Mouse (Mus musculus): ENCODE data around the gene Mrpl45. TPM values are rescaled to one million over a fixed set of nuclear protein-coding genes. Genes with fewer than 3 reads are reported as not detected.
A peak's percentile ranks its signal among the peaks of the same experiment; 100 is the strongest.

The Mrpl45 gene
- total and polyA plus RNA-seq, 3 experiments = 13.1 to 77.5 (median 46.3) TPM

DNA sequence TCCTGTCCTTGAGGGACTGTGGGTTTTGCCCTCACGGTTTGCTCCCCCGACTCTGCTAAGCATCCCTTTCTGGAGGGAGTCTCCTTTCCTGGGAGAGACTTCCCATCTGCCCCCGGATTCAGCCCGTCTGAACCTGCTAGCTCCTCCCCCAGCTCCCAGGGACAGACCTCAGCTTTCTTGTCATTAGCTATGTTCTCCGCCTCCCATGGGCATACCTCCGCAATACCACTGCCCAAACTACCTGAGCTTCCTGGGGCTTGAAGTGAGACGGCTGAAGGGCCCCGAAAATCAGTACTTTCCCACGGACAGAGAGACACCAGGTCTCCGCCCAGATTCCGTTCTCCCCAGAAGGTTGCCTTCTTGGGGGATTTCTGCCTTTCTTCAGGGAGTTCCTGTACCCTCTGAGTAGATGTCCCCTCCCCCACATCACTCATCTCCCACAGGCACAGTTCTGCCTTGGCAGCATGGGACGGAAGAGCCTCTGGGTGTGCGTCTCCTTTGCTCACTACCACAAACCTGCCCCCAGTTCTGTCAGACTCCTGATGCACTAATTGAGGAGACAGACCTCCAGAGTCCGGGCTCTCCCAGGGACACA is 21.3 kb downstream of the Mrpl45 start:
- H3K27me3 ChIP-seq (ENCODE audit: insufficient read depth, low read length) = peaks cover 58% of the 10 kb centered on the region
- no peak for ATAC-seq (ENCODE audit: extremely low read depth, insufficient number of reproducible peaks, low FRiP score, poor library complexity, severe bottlenecking)
- TF ChIP-seq GATA1 (IDR thresholded peaks at IDR 0.05; ENCODE audit: borderline replicate concordance, low read length) (no peak), TAL1 (conservative IDR thresholded peaks at IDR 0.05; ENCODE audit: low read depth, low read length) (no peak), GATA2 (IDR thresholded peaks at IDR 0.05; ENCODE audit: borderline replicate concordance, low read depth, low read length) (no peak), POLR2AphosphoS5 (IDR thresholded peaks at IDR 0.05; ENCODE audit: insufficient replicate concordance, low read depth, low read length) (no peak), CTCF (IDR thresholded peaks at IDR 0.05; ENCODE audit: low read depth, low read length) (no peak)
- H3K36me3 ChIP-seq (replicated peaks) = peaks cover 11% of the 10 kb centered on the region
- H3K9me3 ChIP-seq (replicated peaks) = no peaks in the 10 kb centered on the region
- no peak for DNase-seq (ENCODE audit: low spot score)
- peaks cover 10% of the 10 kb centered on the region for H3K4me1 ChIP-seq (ENCODE audit: insufficient read depth, low read depth, low read length)
- no peak overlapping the region for H3K4me3 ChIP-seq (ENCODE audit: low read depth, low read length)

- DNase-seq (ENCODE audit: low spot score) = no peak
- peaks cover 7% of the 10 kb centered on the region for H3K36me3 ChIP-seq (replicated peaks)
- no peak for ATAC-seq (ENCODE audit: extremely low read depth, insufficient number of reproducible peaks, low FRiP score, poor library complexity, severe bottlenecking)
- TF ChIP-seq GATA1 (IDR thresholded peaks at IDR 0.05; ENCODE audit: borderline replicate concordance, low read length) (no peak), GATA2 (IDR thresholded peaks at IDR 0.05; ENCODE audit: borderline replicate concordance, low read depth, low read length) (no peak), CTCF (IDR thresholded peaks at IDR 0.05; ENCODE audit: low read depth, low read length) (no peak), POLR2AphosphoS5 (IDR thresholded peaks at IDR 0.05; ENCODE audit: insufficient replicate concordance, low read depth, low read length) (no peak), TAL1 (conservative IDR thresholded peaks at IDR 0.05; ENCODE audit: low read depth, low read length) (no peak)
- H3K9me3 ChIP-seq (replicated peaks) = no peaks in the 10 kb centered on the region
- H3K4me1 ChIP-seq (ENCODE audit: insufficient read depth, low read depth, low read length) = peaks cover 9% of the 10 kb centered on the region
- no peak overlapping the region for H3K4me3 ChIP-seq (ENCODE audit: low read depth, low read length)
- H3K27me3 ChIP-seq (ENCODE audit: insufficient read depth, low read length) = peaks cover 60% of the 10 kb centered on the region
Observed at GRCm38 (mm10) chr11:97337363-97337762, 21.8 kb downstream of the Mrpl45 start.

GRCm38 (mm10) chr11:97338302-97338976 is 22.9 kb downstream of the Mrpl45 start:
- no peak for TF ChIP-seq TAL1 (conservative IDR thresholded peaks at IDR 0.05; ENCODE audit: low read depth, low read length)
- no peak for TF ChIP-seq GATA1 (IDR thresholded peaks at IDR 0.05; ENCODE audit: borderline replicate concordance, low read length)
- TF ChIP-seq POLR2AphosphoS5 (IDR thresholded peaks at IDR 0.05; ENCODE audit: insufficient replicate concordance, low read depth, low read length) = no peak
- Histone ChIP-seq H3K4me3 (ENCODE audit: low read depth, low read length) (no peak overlapping the region), H3K4me1 (ENCODE audit: insufficient read depth, low read depth, low read length) (peaks cover 3% of the 10 kb centered on the region), H3K9me3 (replicated peaks) (no peaks in the 10 kb centered on the region), H3K36me3 (replicated peaks) (no peaks in the 10 kb centered on the region), H3K27me3 (ENCODE audit: insufficient read depth, low read length) (peaks cover 70% of the 10 kb centered on the region)
- DNase-seq (ENCODE audit: low spot score) (no peak), ATAC-seq (ENCODE audit: extremely low read depth, insufficient number of reproducible peaks, low FRiP score, poor library complexity, severe bottlenecking) (no peak)

DNA sequence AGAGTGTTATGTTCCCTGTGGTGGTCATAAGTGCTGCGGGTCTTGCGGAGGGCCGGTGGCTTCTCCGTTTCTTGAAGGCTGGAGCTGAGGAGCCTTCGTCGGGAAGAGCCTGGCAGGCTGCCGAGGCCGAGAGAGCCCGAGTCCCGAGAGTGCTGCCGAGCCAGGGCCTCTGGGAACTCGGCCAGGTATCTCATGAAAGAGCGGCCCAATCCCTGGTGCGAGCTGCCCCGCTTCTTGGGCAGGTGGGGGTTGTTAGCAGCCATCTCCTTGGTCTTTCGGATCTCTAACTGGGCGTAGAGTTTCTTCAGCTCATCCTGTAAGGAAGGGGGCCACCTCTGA is 23.4 kb downstream of the Mrpl45 start:
- TF ChIP-seq TAL1 (conservative IDR thresholded peaks at IDR 0.05; ENCODE audit: low read depth, low read length) = no peak
- no peak for TF ChIP-seq CTCF (IDR thresholded peaks at IDR 0.05; ENCODE audit: low read depth, low read length)
- no peak for TF ChIP-seq GATA1 (IDR thresholded peaks at IDR 0.05; ENCODE audit: borderline replicate concordance, low read length)
- TF ChIP-seq POLR2AphosphoS5 (IDR thresholded peaks at IDR 0.05; ENCODE audit: insufficient replicate concordance, low read depth, low read length) = no peak
- no peak for TF ChIP-seq GATA2 (IDR thresholded peaks at IDR 0.05; ENCODE audit: borderline replicate concordance, low read depth, low read length)
- H3K4me1 ChIP-seq (ENCODE audit: insufficient read depth, low read depth, low read length) = peaks cover 8% of the 10 kb centered on the region
- no peaks in the 10 kb centered on the region for H3K36me3 ChIP-seq (replicated peaks)
- H3K4me3 ChIP-seq (ENCODE audit: low read depth, low read length) = no peak overlapping the region
- H3K27me3 ChIP-seq (ENCODE audit: insufficient read depth, low read length) = peaks cover 75% of the 10 kb centered on the region
- DNase-seq (ENCODE audit: low spot score) (no peak), ATAC-seq (ENCODE audit: extremely low read depth, insufficient number of reproducible peaks, low FRiP score, poor library complexity, severe bottlenecking) (no peak)
- H3K9me3 ChIP-seq (replicated peaks) = no peaks in the 10 kb centered on the region

- ATAC-seq (ENCODE audit: extremely low read depth, insufficient number of reproducible peaks, low FRiP score, poor library complexity, severe bottlenecking) = no peak
- Histone ChIP-seq H3K36me3 (replicated peaks) (no peaks in the 10 kb centered on the region), H3K9me3 (replicated peaks) (no peaks in the 10 kb centered on the region), H3K4me3 (ENCODE audit: low read depth, low read length) (no peak overlapping the region), H3K4me1 (ENCODE audit: insufficient read depth, low read depth, low read length) (peaks cover 20% of the 10 kb centered on the region), H3K27me3 (ENCODE audit: insufficient read depth, low read length) (peaks cover 70% of the 10 kb centered on the region)
- DNase-seq (ENCODE audit: low spot score) = no peak
- no peak for TF ChIP-seq POLR2AphosphoS5 (IDR thresholded peaks at IDR 0.05; ENCODE audit: insufficient replicate concordance, low read depth, low read length)
- no peak for TF ChIP-seq CTCF (IDR thresholded peaks at IDR 0.05; ENCODE audit: low read depth, low read length)
Observed at GRCm38 (mm10) chr11:97343175-97343574, 27.7 kb downstream of the Mrpl45 start.

DNA sequence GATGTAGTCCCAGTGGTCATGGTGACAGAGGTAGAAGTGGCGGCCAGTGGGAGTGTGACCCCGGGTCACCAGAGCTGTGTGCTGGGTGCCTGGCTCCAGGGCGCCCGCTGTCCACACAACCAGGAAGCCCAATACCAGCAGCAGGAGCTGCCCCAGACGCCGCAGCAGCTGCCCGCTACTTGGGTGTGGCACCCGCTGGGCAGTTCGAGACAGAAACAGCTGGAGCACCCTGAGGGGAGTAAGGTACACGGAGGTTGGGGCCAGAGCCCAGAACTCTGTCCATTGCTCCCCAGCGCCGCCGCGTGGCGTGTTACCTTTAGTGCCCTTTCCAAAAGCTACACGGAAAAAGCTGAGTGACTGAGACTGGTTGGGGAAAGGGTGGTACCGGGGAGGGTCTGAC is 28.1 kb downstream of the Mrpl45 start:
- H3K4me1 ChIP-seq (ENCODE audit: insufficient read depth, low read depth, low read length) = peaks cover 20% of the 10 kb centered on the region
- DNase-seq (ENCODE audit: low spot score) = peak; percentile 43
- peaks cover 70% of the 10 kb centered on the region for H3K27me3 ChIP-seq (ENCODE audit: insufficient read depth, low read length)
- H3K36me3 ChIP-seq (replicated peaks) = no peaks in the 10 kb centered on the region
- peak overlapping the region; percentile 37; the same call in 1 of the 2 replicates for H3K4me3 ChIP-seq (ENCODE audit: low read depth, low read length)
- TF ChIP-seq GATA1 (IDR thresholded peaks at IDR 0.05; ENCODE audit: borderline replicate concordance, low read length) (no peak), CTCF (IDR thresholded peaks at IDR 0.05; ENCODE audit: low read depth, low read length) (peak; percentile 39; the same call in 1 of the 2 replicates)
- ATAC-seq (ENCODE audit: extremely low read depth, insufficient number of reproducible peaks, low FRiP score, poor library complexity, severe bottlenecking) = no peak
- H3K9me3 ChIP-seq (replicated peaks) = no peaks in the 10 kb centered on the region

Measured in G1E (cell line).